ENCODE assay signal across 10 mouse cellular contexts in genomic region chr1:183783440-183784130, GRCm38 (mm10).
DNase-seq lines count a peak whose midpoint lies in the region; ATAC-seq and TF ChIP-seq lines count a peak whose summit lies in the region.
"Had no signal": no experiment of that assay in that cellular context is flagged by ENCODE, and none has a peak within 500 bp of the region (broad histone marks: within the 10 kb centered on the region; RNA-seq: fewer than 3 reads in every experiment).

No protein-coding gene starts in this region.

- no peak overlapping the region for H3K9ac ChIP-seq in stomach, embryonic 15.5 days
- H3K9ac ChIP-seq in stomach, postnatal 0 days (ENCODE audit: low read length): no peak overlapping the region
- H3K9ac ChIP-seq in forebrain, postnatal 0 days: no peak overlapping the region
- H3K9ac ChIP-seq: liver, embryonic 12.5 days had no signal

- no peak overlapping the region for H3K27ac ChIP-seq in gastrocnemius, adult 2 months
- no peak overlapping the region for H3K27ac ChIP-seq in stomach, embryonic 15.5 days
- no peak overlapping the region for H3K27ac ChIP-seq in stomach, postnatal 0 days (replicated peaks)
- no peak overlapping the region for H3K27ac ChIP-seq in forebrain, postnatal 0 days (ENCODE audit: low read depth, low read length)
- H3K27ac ChIP-seq: liver, embryonic 12.5 days; macrophage had no signal

- TF ChIP-seq EP300 in stomach, postnatal 0 days (optimal IDR thresholded peaks at IDR 0.05): no peak

- H3K9me3 ChIP-seq in stomach, embryonic 15.5 days: no peaks in the 10 kb centered on the region
- no peaks in the 10 kb centered on the region for H3K9me3 ChIP-seq in stomach, postnatal 0 days (ENCODE audit: control insufficient read depth, low read length)
- H3K9me3 ChIP-seq in forebrain, postnatal 0 days (ENCODE audit: low read length): no peaks in the 10 kb centered on the region
- H3K9me3 ChIP-seq: liver, embryonic 12.5 days had no signal

- no peak overlapping the region for H3K4me3 ChIP-seq in gastrocnemius, adult 2 months
- H3K4me3 ChIP-seq in stomach, embryonic 15.5 days (replicated peaks): no peak overlapping the region
- H3K4me3 ChIP-seq in stomach, postnatal 0 days (ENCODE audit: low read depth, low read length): no peak overlapping the region
- H3K4me3 ChIP-seq in forebrain, postnatal 0 days (ENCODE audit: low read depth, low read length): no peak overlapping the region
- H3K4me3 ChIP-seq: liver, embryonic 12.5 days had no signal

- peak; percentile 27 for DNase-seq in gastrocnemius, postnatal 25 days
- DNase-seq in gastrocnemius, adult 2 months: no peak
- no peak for DNase-seq in stomach, postnatal 0 days (ENCODE audit: low spot score)
- peak; percentile 44 for DNase-seq in forebrain, postnatal 0 days
- no peak for DNase-seq in urinary bladder, adult 2 months (ENCODE audit: low spot score)
- DNase-seq in lung, postnatal 36 days: no peak
- DNase-seq: thymus, postnatal 36 days had no signal

- H3K4me1 ChIP-seq in stomach, embryonic 15.5 days: 0 out of 2 replicates have a peak, but pooled peaks cover 3% of the 10 kb centered on the region
- H3K4me1 ChIP-seq in stomach, postnatal 0 days (replicated peaks; ENCODE audit: control insufficient read depth, insufficient read depth): no peaks in the 10 kb centered on the region
- 0 out of 2 replicates have a peak, but pooled peaks cover 2% of the 10 kb centered on the region for H3K4me1 ChIP-seq in forebrain, postnatal 0 days (ENCODE audit: insufficient read depth)
- H3K4me1 ChIP-seq: liver, embryonic 12.5 days had no signal

- H3K27me3 ChIP-seq in stomach, embryonic 15.5 days (replicated peaks): no peaks in the 10 kb centered on the region
- H3K27me3 ChIP-seq in stomach, postnatal 0 days (ENCODE audit: control insufficient read depth, insufficient read depth, low read length): no peaks in the 10 kb centered on the region
- H3K27me3 ChIP-seq in forebrain, postnatal 0 days (ENCODE audit: insufficient read depth, low read length): no peaks in the 10 kb centered on the region
- H3K27me3 ChIP-seq: liver, embryonic 12.5 days had no signal

- no peak for TF ChIP-seq CTCF in gastrocnemius, adult 2 months (IDR thresholded peaks at IDR 0.05)
- no peak for TF ChIP-seq CTCF in stomach, postnatal 0 days (IDR thresholded peaks at IDR 0.05; ENCODE audit: low read depth)
- TF ChIP-seq CTCF in forebrain, postnatal 0 days (IDR thresholded peaks at IDR 0.05; ENCODE audit: low read depth): no peak

- intact Hi-C loops in gastrocnemius, adult 2 months (cut with DNase I): no loop called here

- H3K36me3 ChIP-seq in stomach, embryonic 15.5 days: no peaks in the 10 kb centered on the region
- no peaks in the 10 kb centered on the region for H3K36me3 ChIP-seq in stomach, postnatal 0 days (ENCODE audit: control insufficient read depth, insufficient read depth, low read length)
- H3K36me3 ChIP-seq in forebrain, postnatal 0 days (ENCODE audit: insufficient read depth): no peaks in the 10 kb centered on the region
- H3K36me3 ChIP-seq: liver, embryonic 12.5 days had no signal

- H3K4me2 ChIP-seq in stomach, embryonic 15.5 days: no peak overlapping the region
- no peak overlapping the region for H3K4me2 ChIP-seq in stomach, postnatal 0 days (replicated peaks; ENCODE audit: low read depth)
- no peak overlapping the region for H3K4me2 ChIP-seq in forebrain, postnatal 0 days (ENCODE audit: low read depth)
- H3K4me2 ChIP-seq: liver, embryonic 12.5 days had no signal

- 70% methylated on average over 8 of the region's 8 CpGs for WGBS in stomach, embryonic 15.5 days
- WGBS in stomach, postnatal 0 days: 66% methylated on average over 8 of the region's 8 CpGs
- WGBS in forebrain, postnatal 0 days: 34% methylated on average over 8 of the region's 8 CpGs

- ATAC-seq in stomach, embryonic 15.5 days (ENCODE audit: insufficient read depth, low FRiP score, low read depth): peak; percentile 47; the same call in 1 of the 2 replicates
- no peak for ATAC-seq in stomach, postnatal 0 days (ENCODE audit: low FRiP score, low TSS enrichment)
- peak; percentile 67 for ATAC-seq in forebrain, postnatal 0 days
- ATAC-seq: liver, embryonic 12.5 days had no signal

Comparison
In these comparisons a context has a peak if more than half of its experiments do, and no peak if none do; other contexts are left out.
1. DNase-seq: peak in gastrocnemius, postnatal 25 days (single experiment) and forebrain, postnatal 0 days (single experiment); none in gastrocnemius, adult 2 months (single experiment), stomach, postnatal 0 days (single experiment), urinary bladder, adult 2 months (single experiment) and lung, postnatal 36 days (single experiment).